Mouse (Mus musculus): ENCODE data around the gene Gosr2.

DNA sequence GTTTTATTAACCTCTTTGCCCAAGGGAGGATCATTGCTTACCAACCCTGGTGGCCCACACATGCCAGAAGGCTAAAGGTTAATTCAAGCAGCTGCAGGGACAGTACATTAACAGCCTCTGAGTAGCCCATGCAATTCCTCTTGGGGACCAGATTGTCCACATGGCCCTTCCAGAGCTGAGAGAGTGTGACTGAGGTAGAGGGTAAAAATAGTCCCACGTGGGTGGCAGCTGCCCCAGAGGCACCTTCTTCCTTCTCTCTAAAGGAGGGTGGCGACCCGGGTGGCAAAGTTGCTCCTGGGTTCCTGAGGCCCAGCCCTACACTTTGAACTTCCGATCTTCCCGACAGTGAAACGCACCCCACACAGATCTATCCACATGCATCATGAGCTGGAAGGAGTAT, 51.4 kb downstream of the Gosr2 start:
- TF ChIP-seq CEBPB (IDR thresholded peaks at IDR 0.05; ENCODE audit: low read depth) (no peak), CTCF (IDR thresholded peaks at IDR 0.05; ENCODE audit: control insufficient read depth, insufficient read depth, insufficient read length) (no peak), USF1 (IDR thresholded peaks at IDR 0.05; ENCODE audit: low read depth) (no peak)
